Mouse (Mus musculus): Measurements from ENCODE around the gene Mta3. TPM values are rescaled to one million over a fixed set of nuclear protein-coding genes. Genes with fewer than 3 reads are reported as not detected.
"Not testable (repeated sequence)": the region's sequence is repeated elsewhere in the genome, so short reads cannot be mapped to it uniquely, and the experiment has no call there.

The Mta3 gene
- polyA plus RNA-seq, 1 experiment from 2014 or later: 44.6 TPM

GRCm38 (mm10) chr17:83853831-83854230 is 147.9 kb downstream of the Mta3 start:
- no peaks in the 10 kb centered on the region for H3K27me3 ChIP-seq (ENCODE audit: control insufficient read depth, insufficient read depth, low read length)
- H3K9me3 ChIP-seq (ENCODE audit: control insufficient read depth, low read length): no peaks in the 10 kb centered on the region
- 44% methylated on average over 3 of the region's 3 CpGs for WGBS
- no peak overlapping the region for H3K27ac ChIP-seq (replicated peaks; ENCODE audit: low read depth, low read length)
- no peak overlapping the region for H3K9ac ChIP-seq (ENCODE audit: low read length)
- H3K4me1 ChIP-seq (ENCODE audit: control insufficient read depth, insufficient read depth, low read length): peaks cover 4% of the 10 kb centered on the region; the same call in 1 of the 2 replicates
- ATAC-seq (ENCODE audit: insufficient number of reproducible peaks, low FRiP score, low TSS enrichment, low read depth): no peak
- H3K36me3 ChIP-seq (ENCODE audit: control insufficient read depth, insufficient read depth, low read length): no peaks in the 10 kb centered on the region
- H3K4me3 ChIP-seq (ENCODE audit: low read depth, low read length): no peak overlapping the region
- no peak for DNase-seq (ENCODE audit: low spot score)
- no peak overlapping the region for H3K4me2 ChIP-seq (ENCODE audit: low read depth, severe bottlenecking)

- no peaks in the 10 kb centered on the region for H3K9me3 ChIP-seq (ENCODE audit: control insufficient read depth, low read length)
- ATAC-seq (ENCODE audit: insufficient number of reproducible peaks, low FRiP score, low TSS enrichment, low read depth) (no peak), DNase-seq (ENCODE audit: low spot score) (no peak)
- H3K27me3 ChIP-seq (ENCODE audit: control insufficient read depth, insufficient read depth, low read length): no peaks in the 10 kb centered on the region
- no peak overlapping the region for H3K27ac ChIP-seq (replicated peaks; ENCODE audit: low read depth, low read length)
- H3K9ac ChIP-seq (ENCODE audit: low read length): no peak overlapping the region
- H3K36me3 ChIP-seq (ENCODE audit: control insufficient read depth, insufficient read depth, low read length): no peaks in the 10 kb centered on the region
- no peak overlapping the region for H3K4me2 ChIP-seq (ENCODE audit: low read depth, severe bottlenecking)
- no peaks in the 10 kb centered on the region for H3K4me1 ChIP-seq (ENCODE audit: control insufficient read depth, insufficient read depth, low read length)
- H3K4me3 ChIP-seq (ENCODE audit: low read depth, low read length): no peak overlapping the region
- WGBS: 42% methylated on average over 12 of the region's 12 CpGs
Observed at GRCm38 (mm10) chr17:83854284-83854918, 148.4 kb downstream of the Mta3 start.

GRCm38 (mm10) chr17:83858413-83858812 is 152.4 kb downstream of the Mta3 start:
- H3K4me3 ChIP-seq (ENCODE audit: low read depth, low read length): no peak overlapping the region
- H3K27me3 ChIP-seq (ENCODE audit: control insufficient read depth, insufficient read depth, low read length): no peaks in the 10 kb centered on the region
- no peak overlapping the region for H3K27ac ChIP-seq (replicated peaks; ENCODE audit: low read depth, low read length)
- 91% methylated on average over 7 of the region's 7 CpGs for WGBS
- no peak for DNase-seq (ENCODE audit: low spot score)
- H3K4me2 ChIP-seq (ENCODE audit: low read depth, severe bottlenecking): no peak overlapping the region
- H3K9me3 ChIP-seq (ENCODE audit: control insufficient read depth, low read length): no peaks in the 10 kb centered on the region
- H3K4me1 ChIP-seq (ENCODE audit: control insufficient read depth, insufficient read depth, low read length): no peaks in the 10 kb centered on the region
- no peak for ATAC-seq (ENCODE audit: insufficient number of reproducible peaks, low FRiP score, low TSS enrichment, low read depth)
- H3K36me3 ChIP-seq (ENCODE audit: control insufficient read depth, insufficient read depth, low read length): no peaks in the 10 kb centered on the region
- no peak overlapping the region for H3K9ac ChIP-seq (ENCODE audit: low read length)

- H3K27ac ChIP-seq (replicated peaks; ENCODE audit: low read depth, low read length): no peak overlapping the region
- H3K9ac ChIP-seq (ENCODE audit: low read length): no peak overlapping the region
- H3K4me3 ChIP-seq (ENCODE audit: low read depth, low read length): no peak overlapping the region
- H3K4me1 ChIP-seq (ENCODE audit: control insufficient read depth, insufficient read depth, low read length): no peaks in the 10 kb centered on the region
- H3K9me3 ChIP-seq (ENCODE audit: control insufficient read depth, low read length): no peaks in the 10 kb centered on the region
- 90% methylated on average over 4 of the region's 4 CpGs for WGBS
- no peaks in the 10 kb centered on the region for H3K27me3 ChIP-seq (ENCODE audit: control insufficient read depth, insufficient read depth, low read length)
- H3K36me3 ChIP-seq (ENCODE audit: control insufficient read depth, insufficient read depth, low read length): no peaks in the 10 kb centered on the region
- no peak for DNase-seq (ENCODE audit: low spot score)
- no peak for ATAC-seq (ENCODE audit: insufficient number of reproducible peaks, low FRiP score, low TSS enrichment, low read depth)
- no peak overlapping the region for H3K4me2 ChIP-seq (ENCODE audit: low read depth, severe bottlenecking)
Observed at GRCm38 (mm10) chr17:83859639-83860038, 153.7 kb downstream of the Mta3 start.

- DNase-seq (ENCODE audit: low spot score) (no peak), ATAC-seq (ENCODE audit: insufficient number of reproducible peaks, low FRiP score, low TSS enrichment, low read depth) (no peak)
- Histone ChIP-seq H3K4me2 (ENCODE audit: low read depth, severe bottlenecking) (no peak overlapping the region), H3K9ac (ENCODE audit: low read length) (no peak overlapping the region), H3K36me3 (ENCODE audit: control insufficient read depth, insufficient read depth, low read length) (no peaks in the 10 kb centered on the region), H3K4me3 (ENCODE audit: low read depth, low read length) (no peak overlapping the region), H3K4me1 (ENCODE audit: control insufficient read depth, insufficient read depth, low read length) (no peaks in the 10 kb centered on the region), H3K9me3 (ENCODE audit: control insufficient read depth, low read length) (no peaks in the 10 kb centered on the region), H3K27me3 (ENCODE audit: control insufficient read depth, insufficient read depth, low read length) (no peaks in the 10 kb centered on the region), H3K27ac (replicated peaks; ENCODE audit: low read depth, low read length) (no peak overlapping the region)
- 83% methylated on average over 7 of the region's 7 CpGs for WGBS
Observed at GRCm38 (mm10) chr17:83860224-83860623, 154.3 kb downstream of the Mta3 start.

GRCm38 (mm10) chr17:83860968-83861367 is 155.0 kb downstream of the Mta3 start:
- H3K9ac ChIP-seq (ENCODE audit: low read length); H3K4me1 ChIP-seq (ENCODE audit: control insufficient read depth, insufficient read depth, low read length); H3K27me3 ChIP-seq (ENCODE audit: control insufficient read depth, insufficient read depth, low read length); H3K9me3 ChIP-seq (ENCODE audit: control insufficient read depth, low read length); H3K36me3 ChIP-seq (ENCODE audit: control insufficient read depth, insufficient read depth, low read length); DNase-seq (ENCODE audit: low spot score); H3K27ac ChIP-seq (replicated peaks; ENCODE audit: low read depth, low read length); ATAC-seq (ENCODE audit: insufficient number of reproducible peaks, low FRiP score, low TSS enrichment, low read depth): not testable (repeated sequence)
- H3K4me3 ChIP-seq (ENCODE audit: low read depth, low read length): peak overlapping the region; percentile 66
- H3K4me2 ChIP-seq (ENCODE audit: low read depth, severe bottlenecking): peak overlapping the region; percentile 72; the same call in 1 of the 2 replicates
- 60% methylated on average over 8 of the region's 8 CpGs for WGBS

- DNase-seq (ENCODE audit: low spot score) (peak; percentile 100), ATAC-seq (ENCODE audit: insufficient number of reproducible peaks, low FRiP score, low TSS enrichment, low read depth) (peak; percentile 95)
- peak overlapping the region; percentile 85 for H3K27ac ChIP-seq (replicated peaks; ENCODE audit: low read depth, low read length)
- H3K4me3 ChIP-seq (ENCODE audit: low read depth, low read length): peak overlapping the region; percentile 66
- peak overlapping the region; percentile 78 for H3K9ac ChIP-seq (ENCODE audit: low read length)
- WGBS: under 1% methylated on average over 57 of the region's 62 CpGs
- H3K27me3 ChIP-seq (ENCODE audit: control insufficient read depth, insufficient read depth, low read length): no peaks in the 10 kb centered on the region
- no peaks in the 10 kb centered on the region for H3K4me1 ChIP-seq (ENCODE audit: control insufficient read depth, insufficient read depth, low read length)
- H3K36me3 ChIP-seq (ENCODE audit: control insufficient read depth, insufficient read depth, low read length): no peaks in the 10 kb centered on the region
- no peaks in the 10 kb centered on the region for H3K9me3 ChIP-seq (ENCODE audit: control insufficient read depth, low read length)
- peak overlapping the region; percentile 72 for H3K4me2 ChIP-seq (ENCODE audit: low read depth, severe bottlenecking)
Observed at GRCm38 (mm10) chr17:83861444-83862133, 155.6 kb downstream of the Mta3 start.

- H3K4me2 ChIP-seq (ENCODE audit: low read depth, severe bottlenecking): peak overlapping the region; percentile 72
- no peaks in the 10 kb centered on the region for H3K36me3 ChIP-seq (ENCODE audit: control insufficient read depth, insufficient read depth, low read length)
- H3K27ac ChIP-seq (replicated peaks; ENCODE audit: low read depth, low read length): peak overlapping the region; percentile 85
- WGBS: under 1% methylated on average over 27 of the region's 27 CpGs
- DNase-seq (ENCODE audit: low spot score): no peak
- peak; percentile 72 for ATAC-seq (ENCODE audit: insufficient number of reproducible peaks, low FRiP score, low TSS enrichment, low read depth)
- peak overlapping the region; percentile 66 for H3K4me3 ChIP-seq (ENCODE audit: low read depth, low read length)
- H3K9me3 ChIP-seq (ENCODE audit: control insufficient read depth, low read length): no peaks in the 10 kb centered on the region
- H3K4me1 ChIP-seq (ENCODE audit: control insufficient read depth, insufficient read depth, low read length): no peaks in the 10 kb centered on the region
- H3K9ac ChIP-seq (ENCODE audit: low read length): peak overlapping the region; percentile 78
- H3K27me3 ChIP-seq (ENCODE audit: control insufficient read depth, insufficient read depth, low read length): no peaks in the 10 kb centered on the region
Observed at GRCm38 (mm10) chr17:83862134-83862881, 156.3 kb downstream of the Mta3 start.

All from limb, embryonic 11.5 days (tissue).